Mouse (Mus musculus) brain, embryonic 14.5 days (tissue): Measurements from ENCODE around the gene Klhl21.

Source experiments
- CTCF ChIP-seq: fragments of 200-500 bp; IDR thresholded peaks from 2 replicates; pipeline ENCODE4 v1.5.1; 2012; ENCODE audit warnings: inconsistent platforms, mild to moderate bottlenecking, moderate library complexity, borderline replicate concordance; ENCODE audit not compliant: insufficient read depth, insufficient read length; ENCODE audit errors: extremely low read depth
- POLR2A ChIP-seq: fragments of 200-500 bp; IDR thresholded peaks from 2 replicates; pipeline ENCODE4 v1.6.1; 2012; ENCODE audit warnings: mild to moderate bottlenecking, inconsistent platforms, borderline replicate concordance; ENCODE audit not compliant: poor library complexity, insufficient read depth, insufficient read length, severe bottlenecking; ENCODE audit errors: extremely low read depth

DNA sequence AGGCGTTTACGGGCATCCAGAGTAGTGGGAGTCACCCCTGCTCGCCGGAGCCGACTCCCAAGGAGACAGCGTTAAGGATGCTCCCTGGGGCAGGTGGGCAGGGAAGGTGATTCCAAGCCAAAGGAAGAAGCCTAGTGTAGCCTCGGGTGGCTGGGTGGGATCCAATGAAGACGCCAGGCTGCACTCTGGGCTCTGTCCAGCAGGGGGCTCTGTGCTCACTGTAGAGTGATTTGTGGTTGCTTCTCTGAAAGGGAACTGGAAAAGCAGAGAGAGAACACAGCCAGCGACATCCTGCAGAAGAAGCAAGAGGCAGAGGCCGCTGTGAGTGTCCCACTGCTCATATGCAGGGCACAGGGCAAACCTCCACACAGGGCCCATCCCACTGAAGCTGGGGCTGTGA is 30.9 kb upstream of the Klhl21 start:
- peak; percentile 95 for TF ChIP-seq CTCF
- TF ChIP-seq POLR2A, result no peak
